Mouse (Mus musculus): ENCODE measurements around the gene Osgepl1. TPM values are rescaled to one million over a fixed set of nuclear protein-coding genes. Genes with fewer than 3 reads are reported as not detected.

The Osgepl1 gene
- polyA plus RNA-seq, 1 experiment, result 67.1 TPM

DNA sequence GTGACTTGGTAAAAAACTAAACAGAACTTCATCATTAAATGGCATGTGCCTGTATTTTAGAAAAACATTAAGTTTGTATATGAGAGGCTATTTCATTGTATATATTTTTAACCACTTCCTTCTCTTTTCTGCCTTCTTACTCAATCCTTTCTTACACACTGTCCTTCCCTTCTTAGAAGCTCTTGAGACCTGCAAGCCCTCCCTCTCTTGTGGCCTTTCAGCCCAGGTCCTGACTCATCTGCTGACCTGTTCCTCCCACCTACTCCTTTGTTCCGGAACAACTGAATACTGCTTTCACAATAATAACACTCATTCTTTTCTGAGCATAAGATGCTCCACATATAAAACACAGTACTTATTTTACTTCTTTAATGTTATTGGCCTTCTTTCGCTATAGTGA lies 27.6 kb downstream of the Osgepl1 start:
- Histone ChIP-seq H3K4me1 (ENCODE audit: control insufficient read depth, insufficient read depth, insufficient read length, low read length) (no peaks in the 10 kb centered on the region), H3K27ac (replicated peaks; ENCODE audit: low read depth, low read length) (no peak overlapping the region), H3K4me3 (ENCODE audit: insufficient read depth, low read depth, low read length) (no peak overlapping the region)

DNA sequence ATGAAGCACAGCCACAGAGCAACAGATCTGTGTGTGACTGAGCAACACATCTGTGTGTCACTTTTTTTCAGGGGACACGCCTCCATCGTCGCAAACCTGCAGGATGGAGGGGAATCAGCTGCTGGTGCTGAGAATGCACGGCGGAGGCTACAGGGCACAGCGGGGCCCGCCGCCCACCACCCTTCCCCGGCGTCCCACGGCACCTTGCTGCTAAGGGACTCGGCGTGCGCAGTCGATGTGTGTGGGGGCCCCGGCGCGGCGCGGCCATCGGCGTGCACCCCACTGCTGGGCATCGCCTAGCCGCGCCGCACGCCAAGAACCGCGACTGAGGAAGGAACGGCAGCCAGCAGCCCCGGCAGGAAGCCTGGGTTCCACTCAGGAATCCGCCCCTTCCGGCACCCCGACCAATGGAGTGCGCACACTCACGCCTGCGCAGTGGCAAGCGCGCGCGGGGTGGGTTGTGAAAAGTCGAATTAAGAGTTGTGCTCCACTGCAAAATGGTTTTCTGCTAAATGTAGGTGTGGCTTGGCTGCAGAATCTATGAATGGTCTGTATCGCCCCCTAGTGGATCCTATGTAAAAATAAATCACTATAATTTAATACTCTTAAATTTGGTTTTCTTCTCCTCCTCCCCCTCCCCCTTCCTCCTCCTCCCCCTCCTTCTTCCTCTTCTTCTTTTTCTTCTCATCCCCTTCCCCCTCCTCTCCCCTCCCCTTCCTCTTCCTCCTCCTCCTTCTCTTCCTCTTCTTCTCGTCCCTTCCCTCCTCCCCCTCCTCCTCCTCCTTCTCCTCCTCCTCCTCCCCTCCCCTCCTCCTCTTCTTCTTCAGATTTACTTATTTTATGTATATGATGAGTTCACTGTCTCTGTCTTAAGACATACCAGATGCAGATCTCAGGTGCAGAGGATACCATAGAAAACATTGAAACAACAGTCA lies 39.2 kb downstream of the Osgepl1 start, which contains the start of the genes Asdurf, Gm28551 and Asnsd1:
Gene Asdurf (minus strand): TSS at position 293 of the 935 bp plus-strand sequence.
Gene Gm28551 (minus strand): TSS at position 341 of the 935 bp plus-strand sequence.
Gene Asnsd1 (minus strand): TSS at position 426 of the 935 bp plus-strand sequence.
- no peaks in the 10 kb centered on the region for H3K4me1 ChIP-seq (ENCODE audit: control insufficient read depth, insufficient read depth, insufficient read length, low read length)
- 0 out of 2 replicates have a peak within 1 kb of the TSS, but pooled peaks have one; percentile 10 for H3K27ac ChIP-seq (replicated peaks; ENCODE audit: low read depth, low read length)
- peak within 1 kb of the TSS; percentile 92 for H3K4me3 ChIP-seq (ENCODE audit: insufficient read depth, low read depth, low read length)

DNA sequence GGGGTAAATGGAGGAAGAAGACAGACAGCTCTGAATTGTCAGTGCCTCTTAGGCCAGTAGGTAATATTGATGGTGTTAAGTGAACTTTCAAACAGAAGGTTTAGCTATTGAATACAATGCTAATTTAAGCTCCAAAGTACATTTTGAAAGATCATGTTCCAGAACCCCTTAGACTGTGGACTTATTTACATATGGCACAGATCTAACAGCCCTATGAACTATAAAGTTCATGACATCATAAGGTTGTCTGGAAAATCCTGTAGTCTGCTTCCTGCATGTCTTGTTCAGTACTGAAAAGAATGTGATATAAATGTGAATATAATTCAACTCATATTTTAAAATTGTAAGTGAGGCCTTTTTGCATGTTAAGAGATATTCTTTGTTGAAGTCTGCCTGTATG lies 45.6 kb downstream of the Osgepl1 start:
- H3K27ac ChIP-seq (replicated peaks; ENCODE audit: low read depth, low read length), result no peak overlapping the region
- no peak overlapping the region for H3K4me3 ChIP-seq (ENCODE audit: insufficient read depth, low read depth, low read length)
- H3K4me1 ChIP-seq (ENCODE audit: control insufficient read depth, insufficient read depth, insufficient read length, low read length), result no peaks in the 10 kb centered on the region

Other genes with a start within 250 kb of the Osgepl1 start
- not detected in 2 replicates for gene 1700019A02Rik, start 126.0 kb upstream of the Osgepl1 start, polyA plus RNA-seq (2012; ENCODE audit: insufficient read depth, insufficient read length, missing spikeins)
- gene Pms1, start 16.6 kb upstream of the Osgepl1 start, polyA plus RNA-seq (2012; ENCODE audit: insufficient read depth, insufficient read length, missing spikeins), result 1.7 and 2.0 TPM in 2 replicates
- 10.2 and 12.5 TPM in 2 replicates for gene Ormdl1, start 16.5 kb upstream of the Osgepl1 start, polyA plus RNA-seq (2012; ENCODE audit: insufficient read depth, insufficient read length, missing spikeins)
- not detected in 2 replicates for gene Gm28778, start 16.5 kb upstream of the Osgepl1 start, polyA plus RNA-seq (2012; ENCODE audit: insufficient read depth, insufficient read length, missing spikeins)
- gene Asdurf, start 39.0 kb downstream of the Osgepl1 start, polyA plus RNA-seq (2012; ENCODE audit: insufficient read depth, insufficient read length, missing spikeins), result not detected in 2 replicates
- gene Gm28551, start 39.0 kb downstream of the Osgepl1 start, polyA plus RNA-seq (2012; ENCODE audit: insufficient read depth, insufficient read length, missing spikeins), result not detected in 2 replicates
- gene Asnsd1, start 39.1 kb downstream of the Osgepl1 start, polyA plus RNA-seq (2012; ENCODE audit: insufficient read depth, insufficient read length, missing spikeins), result 39.7 and 55.6 TPM in 2 replicates